Mouse (Mus musculus): Measurements from ENCODE around the gene Tifa.
"Not testable (repeated sequence)": the region's sequence is repeated elsewhere in the genome, so short reads cannot be mapped to it uniquely, and the experiment has no call there.

The Tifa gene

GRCm38 (mm10) chr3:127789500-127790191 is at the start of gene Tifa:
TSS of gene Tifa (plus strand) at chr3:127789805.
- peak; percentile 8 for DNase-seq (ENCODE audit: low spot score)

GRCm38 (mm10) chr3:127741473-127741872 is 48.1 kb upstream of the Tifa start:
- no peak for DNase-seq (ENCODE audit: low spot score)

GRCm38 (mm10) chr3:127743614-127744365 is 45.8 kb upstream of the Tifa start:
- DNase-seq (ENCODE audit: low spot score) = no peak

- DNase-seq (ENCODE audit: low spot score) = no peak
These were observed 44.1 kb upstream of the Tifa start for GRCm38 (mm10) chr3:127745504-127745903.

GRCm38 (mm10) chr3:127745911-127746640 is 43.5 kb upstream of the Tifa start:
- no peak for DNase-seq (ENCODE audit: low spot score)

GRCm38 (mm10) chr3:127748644-127749043 is 41.0 kb upstream of the Tifa start:
- DNase-seq (ENCODE audit: low spot score) = no peak

- no peak for DNase-seq (ENCODE audit: low spot score)
These were observed 40.3 kb upstream of the Tifa start for GRCm38 (mm10) chr3:127749266-127749665.

- no peak for DNase-seq (ENCODE audit: low spot score)
These were observed 39.5 kb upstream of the Tifa start for GRCm38 (mm10) chr3:127749981-127750562.

- no peak for DNase-seq (ENCODE audit: low spot score)
These were observed 33.1 kb upstream of the Tifa start for GRCm38 (mm10) chr3:127756458-127756857.

GRCm38 (mm10) chr3:127757886-127758301 is 31.7 kb upstream of the Tifa start:
- no peak for DNase-seq (ENCODE audit: low spot score)

GRCm38 (mm10) chr3:127758806-127759205 is 30.8 kb upstream of the Tifa start:
- no peak for DNase-seq (ENCODE audit: low spot score)

GRCm38 (mm10) chr3:127759212-127759611 is 30.4 kb upstream of the Tifa start:
- DNase-seq (ENCODE audit: low spot score) = no peak

GRCm38 (mm10) chr3:127762403-127762802 is 27.2 kb upstream of the Tifa start:
- no peak for DNase-seq (ENCODE audit: low spot score)

- peak; percentile 84 for DNase-seq (ENCODE audit: low spot score)
These were observed 26.5 kb upstream of the Tifa start for GRCm38 (mm10) chr3:127763076-127763612.

- DNase-seq (ENCODE audit: low spot score) = no peak
These were observed 25.1 kb upstream of the Tifa start for GRCm38 (mm10) chr3:127764541-127764940.

- no peak for DNase-seq (ENCODE audit: low spot score)
These were observed 23.6 kb upstream of the Tifa start for GRCm38 (mm10) chr3:127765971-127766370.

- DNase-seq (ENCODE audit: low spot score) = no peak
These were observed 20.5 kb upstream of the Tifa start for GRCm38 (mm10) chr3:127769146-127769545.

GRCm38 (mm10) chr3:127780021-127780644 is 9.5 kb upstream of the Tifa start, which contains the start of gene Alpk1:
TSS of gene Alpk1 (minus strand) at chr3:127780527.
- DNase-seq (ENCODE audit: low spot score) = peak; percentile 72

GRCm38 (mm10) chr3:127780921-127781320 is 8.7 kb upstream of the Tifa start:
- no peak for DNase-seq (ENCODE audit: low spot score)

- no peak for DNase-seq (ENCODE audit: low spot score)
These were observed 6.7 kb upstream of the Tifa start for GRCm38 (mm10) chr3:127782921-127783320.

GRCm38 (mm10) chr3:127783680-127784079 is 5.9 kb upstream of the Tifa start:
- DNase-seq (ENCODE audit: low spot score) = not testable (repeated sequence)

GRCm38 (mm10) chr3:127787032-127787431 is 2.6 kb upstream of the Tifa start:
- no peak for DNase-seq (ENCODE audit: low spot score)
